Mouse (Mus musculus) embryo, embryonic 9.5 days (tissue): ENCODE measurements around the gene Cadm3.

Experiments
- DNase-seq: peaks from one replicate; pipeline ENCODE4 v3.0.0-alpha.2; 2017; ENCODE audit errors: extremely low spot score

The Cadm3 gene

DNA sequence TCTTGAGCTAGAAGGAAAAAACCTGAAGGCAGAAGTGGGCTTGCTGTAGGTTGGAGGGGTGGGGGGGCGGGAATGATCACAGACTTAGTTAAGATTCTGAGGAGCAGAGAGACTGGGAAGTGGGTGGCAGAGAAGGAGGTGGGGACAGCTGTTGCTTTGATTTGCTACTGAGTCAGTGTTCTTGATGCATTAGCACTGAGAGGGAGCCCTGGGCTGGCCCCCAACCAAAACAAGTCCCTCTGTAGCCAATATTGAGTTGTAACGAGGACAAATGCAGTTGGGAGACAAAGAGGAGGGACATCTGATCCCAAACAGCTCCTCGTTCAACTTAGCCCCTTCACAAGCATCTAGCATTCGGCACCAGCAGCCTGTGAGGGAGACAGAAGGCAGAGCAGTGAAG, 9.7 kb downstream of the Cadm3 start:
- no peak for DNase-seq

DNA sequence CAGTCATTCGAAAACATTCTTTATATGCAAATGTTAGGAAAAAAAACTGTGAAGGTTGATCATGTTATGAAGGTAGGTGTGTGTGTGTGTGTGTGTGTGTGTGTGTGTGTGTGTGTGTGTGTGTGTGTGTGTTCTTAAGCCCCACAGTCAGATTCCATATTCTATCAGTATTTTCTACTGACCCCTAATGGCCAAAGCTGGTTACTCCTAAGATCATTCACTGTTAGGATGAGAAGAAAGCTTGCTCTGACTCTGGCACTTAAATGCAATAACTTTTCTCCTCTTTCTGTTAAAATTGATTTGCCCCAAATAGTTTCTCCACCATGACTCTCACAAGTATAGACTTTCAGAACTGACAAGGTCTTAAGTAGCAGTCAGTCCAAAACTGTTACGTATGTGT, 10.8 kb downstream of the Cadm3 start:
- no peak for DNase-seq

DNA sequence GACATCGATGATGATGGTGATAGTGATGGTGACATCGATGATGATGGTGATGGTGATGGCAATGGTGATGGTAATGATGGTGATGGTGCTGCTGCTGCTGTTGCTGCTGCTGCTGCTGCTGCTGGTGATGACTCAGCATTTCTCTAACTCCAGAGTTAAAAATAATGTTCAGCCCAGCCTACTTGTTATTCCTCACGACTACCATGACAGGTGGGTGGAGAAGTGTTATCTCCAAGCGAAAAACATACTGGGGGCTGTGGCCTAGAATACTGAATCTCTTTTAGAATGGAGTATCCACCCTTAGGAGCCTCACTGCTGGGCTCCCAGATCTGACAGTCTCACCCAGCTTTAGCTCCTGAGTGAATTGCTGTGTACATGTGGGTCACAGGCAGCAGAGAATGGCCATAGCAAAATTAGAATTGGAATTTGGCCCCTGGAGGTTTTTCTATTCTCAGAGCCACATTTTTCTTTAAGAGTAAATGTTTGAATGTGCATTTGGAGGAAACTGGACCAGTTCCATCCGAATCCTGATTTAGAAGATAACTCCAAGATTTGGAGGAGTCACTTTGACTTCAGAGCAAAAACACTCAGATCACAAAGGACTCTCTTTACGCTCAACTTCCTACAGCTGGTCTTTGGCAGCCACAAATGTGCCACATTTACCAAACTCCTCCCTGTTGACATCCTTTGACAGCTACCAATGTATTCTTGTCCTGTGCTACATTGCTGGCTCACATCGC, 12.2 kb downstream of the Cadm3 start:
- no peak for DNase-seq

GRCm38 (mm10) chr1:173350372-173350957, 17.0 kb downstream of the Cadm3 start, which contains the start of gene Aim2:
TSS of gene Aim2 (plus strand) at chr1:173350879.
- no peak for DNase-seq

DNA sequence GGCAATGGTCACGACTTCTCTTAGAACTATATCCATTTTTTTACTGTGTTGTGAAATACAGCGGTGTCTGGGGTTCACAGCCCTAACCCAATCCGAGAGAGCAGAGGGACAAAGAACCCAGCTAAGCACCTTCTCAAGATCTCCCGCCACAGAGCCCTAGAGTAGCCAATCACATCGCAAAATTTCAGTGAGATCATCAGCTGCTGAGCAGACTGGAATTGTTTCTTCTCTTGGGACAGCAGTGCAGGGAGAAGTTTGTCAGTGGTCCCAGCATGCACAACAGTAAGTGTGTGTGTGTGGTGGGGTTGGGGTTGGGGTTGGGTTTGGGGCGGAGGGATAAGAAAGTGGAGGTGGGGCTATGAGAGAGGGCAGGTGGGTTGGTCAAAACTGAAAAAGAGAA, 17.5 kb downstream of the Cadm3 start:
- DNase-seq, result peak; percentile 86

DNA sequence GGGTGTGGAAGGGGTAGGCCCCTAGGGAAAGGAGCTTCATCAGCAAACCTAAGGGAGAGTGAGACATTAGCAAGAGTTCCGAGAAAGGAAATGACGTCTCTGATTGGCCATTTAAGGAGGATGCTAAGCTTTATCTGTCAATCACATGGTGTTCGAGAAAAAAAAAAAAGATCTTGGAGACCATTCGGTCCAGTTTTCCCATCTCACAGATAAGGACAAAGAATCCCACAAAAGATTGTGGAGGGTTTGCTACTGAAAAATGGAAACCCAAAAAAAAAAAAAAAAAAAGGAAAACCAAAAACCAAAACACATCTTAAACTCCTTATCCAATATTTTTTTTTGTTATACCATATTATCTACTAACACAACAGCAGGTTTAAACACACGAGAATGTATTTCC, 18.3 kb downstream of the Cadm3 start:
- no peak for DNase-seq

DNA sequence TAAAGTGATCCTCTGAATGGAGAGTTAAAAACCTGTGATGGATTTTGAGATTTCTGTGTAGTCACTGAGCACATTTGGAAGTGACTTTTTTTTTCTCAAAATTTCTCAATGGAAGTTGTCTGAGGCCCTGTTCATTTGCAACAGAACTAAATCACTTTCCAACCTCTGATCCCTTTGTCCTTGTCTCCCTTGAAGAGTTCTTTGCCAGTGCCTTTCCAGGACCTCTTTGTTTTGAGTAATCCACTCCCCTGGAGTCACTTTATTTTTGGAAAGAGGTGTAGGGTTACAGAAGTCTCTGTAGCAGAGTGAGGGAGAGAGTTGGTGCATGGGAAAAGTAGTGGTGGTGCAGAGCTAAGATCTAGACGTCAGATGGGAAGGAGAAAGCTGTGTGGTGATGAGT, 19.0 kb downstream of the Cadm3 start:
- peak; percentile 24 for DNase-seq

DNA sequence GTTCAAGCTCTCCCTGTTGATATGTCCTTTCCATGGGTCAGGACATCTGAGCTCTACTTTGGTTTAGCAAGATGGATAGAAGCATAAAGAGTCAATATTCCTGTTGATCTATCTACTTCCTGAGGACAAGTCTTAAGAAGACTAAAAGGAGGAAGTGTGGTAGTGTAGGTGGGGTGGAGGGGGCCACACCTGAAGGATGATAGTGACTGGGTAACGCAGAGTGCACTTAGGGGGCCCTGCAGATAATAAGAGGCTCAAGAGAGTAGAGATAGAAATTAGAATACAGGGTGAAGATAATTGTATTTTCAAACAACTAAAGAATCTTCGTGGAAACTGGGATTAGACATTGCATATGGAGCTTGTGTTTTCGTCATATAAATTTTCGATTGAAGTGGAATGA, 22.4 kb downstream of the Cadm3 start:
- no peak for DNase-seq

DNA sequence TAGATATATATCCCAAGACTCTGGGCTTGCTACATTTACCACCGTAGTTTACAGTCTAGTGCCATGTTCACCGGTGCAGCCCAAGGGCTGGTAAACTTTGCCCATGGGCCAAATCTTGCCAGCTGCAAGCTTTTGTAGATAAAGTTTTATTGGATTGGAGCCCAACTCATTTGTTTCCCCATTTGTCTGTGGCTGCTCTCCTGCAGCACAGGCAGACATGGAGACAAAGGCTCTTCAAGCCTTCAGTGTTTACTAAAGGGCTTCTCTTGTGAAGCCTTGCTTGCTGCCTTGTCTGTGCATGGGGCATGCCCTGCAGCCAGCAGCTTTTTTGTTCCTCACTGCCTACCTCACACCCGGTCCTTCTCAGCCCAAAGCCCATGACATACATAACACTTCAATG, 23.6 kb downstream of the Cadm3 start:
- no peak for DNase-seq

DNA sequence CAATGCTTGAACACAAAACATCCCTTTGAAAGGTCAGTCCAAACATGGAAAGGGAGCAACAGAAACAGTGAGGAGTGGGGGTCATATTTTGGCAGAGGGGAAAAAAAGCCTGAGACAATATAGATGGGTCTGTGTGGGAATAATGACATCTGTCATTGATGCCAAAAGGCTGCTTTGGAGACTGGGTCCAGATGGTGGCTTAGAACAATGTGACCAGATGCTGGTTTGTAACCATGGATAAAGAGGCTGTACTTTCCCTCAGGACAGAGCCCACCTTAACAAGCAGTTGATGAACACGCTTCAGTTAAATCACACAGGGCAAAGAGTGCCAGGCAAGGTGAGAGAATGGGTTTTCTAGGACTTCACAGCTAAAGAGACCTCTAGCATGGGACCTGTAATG, 25.1 kb downstream of the Cadm3 start:
- DNase-seq, result no peak

- peak; percentile 70 for DNase-seq
Measured at GRCm38 (mm10) chr1:173339543-173339942, 28.0 kb downstream of the Cadm3 start.

GRCm38 (mm10) chr1:173337008-173337407, 30.5 kb downstream of the Cadm3 start:
- DNase-seq, result no peak

GRCm38 (mm10) chr1:173335903-173336302, 31.6 kb downstream of the Cadm3 start:
- no peak for DNase-seq

- DNase-seq, result no peak
Measured at GRCm38 (mm10) chr1:173333312-173334253, 33.9 kb downstream of the Cadm3 start, which contains the start of gene Ackr1. TSS of gene Ackr1 (minus strand) at chr1:173333750.

DNA sequence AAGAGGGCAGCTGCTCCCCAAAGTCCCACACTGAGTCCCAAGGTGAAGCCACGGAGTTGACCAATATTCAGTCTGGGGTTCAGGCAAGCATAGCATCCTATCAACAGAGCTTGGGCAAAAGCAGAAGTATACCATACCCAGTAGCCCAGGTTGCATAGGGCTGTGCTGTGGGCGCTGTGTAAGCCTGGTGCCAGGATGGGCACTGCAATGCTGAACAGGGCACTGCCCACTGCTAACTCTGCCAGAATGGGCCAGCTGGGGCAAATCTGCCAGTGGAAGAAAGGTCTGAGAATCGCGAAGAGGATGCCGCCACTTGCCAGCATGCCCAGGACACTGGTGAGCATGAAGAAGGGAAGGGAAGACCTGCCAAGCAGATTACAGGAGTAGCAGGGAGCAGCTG, 35.1 kb downstream of the Cadm3 start:
- DNase-seq, result no peak

GRCm38 (mm10) chr1:173329743-173330142, 37.8 kb downstream of the Cadm3 start:
- DNase-seq, result no peak

- no peak for DNase-seq
Measured at GRCm38 (mm10) chr1:173329185-173329584, 38.3 kb downstream of the Cadm3 start.

DNA sequence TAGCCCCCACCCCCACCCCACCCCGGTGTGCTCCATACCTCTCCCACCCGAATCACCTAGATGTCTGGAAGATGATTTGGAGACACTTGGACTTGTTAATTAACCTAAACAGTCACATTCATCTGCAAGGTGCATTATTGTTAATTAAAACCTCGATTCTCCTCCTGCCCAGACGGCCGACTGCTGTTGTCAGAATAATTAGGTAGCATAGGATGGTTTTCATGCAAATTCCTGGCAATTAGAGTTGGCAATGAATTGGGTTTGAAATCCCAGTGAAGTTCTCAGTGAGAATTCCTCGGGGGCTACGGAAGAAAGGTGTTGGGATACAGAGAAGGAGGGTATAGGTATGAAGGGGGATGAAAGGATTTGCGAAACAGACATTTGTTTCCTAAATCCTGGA, 39.0 kb downstream of the Cadm3 start:
- DNase-seq, result no peak

GRCm38 (mm10) chr1:173326552-173326951, 40.9 kb downstream of the Cadm3 start:
- no peak for DNase-seq

- DNase-seq, result no peak
Measured at GRCm38 (mm10) chr1:173325395-173325794, 42.1 kb downstream of the Cadm3 start.

DNA sequence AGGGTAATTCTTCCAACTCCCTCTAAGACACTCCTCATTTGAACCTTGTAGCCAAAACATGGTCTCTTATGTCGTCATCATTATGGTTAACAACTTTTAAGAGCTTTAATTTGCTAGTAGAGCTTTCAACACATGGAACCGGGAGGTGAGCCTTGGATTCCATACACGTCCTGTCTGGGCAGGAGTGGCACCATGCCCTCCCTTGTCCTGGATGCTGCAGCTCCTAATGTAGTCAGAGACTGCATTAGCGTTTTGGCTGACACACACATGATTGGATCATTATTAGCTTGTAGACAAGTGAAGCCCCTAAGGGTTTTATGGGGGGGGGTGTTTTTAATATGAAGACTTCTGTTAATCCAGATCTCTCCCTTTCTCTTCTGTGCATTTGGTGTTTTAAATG, 42.5 kb downstream of the Cadm3 start:
- DNase-seq, result no peak

DNA sequence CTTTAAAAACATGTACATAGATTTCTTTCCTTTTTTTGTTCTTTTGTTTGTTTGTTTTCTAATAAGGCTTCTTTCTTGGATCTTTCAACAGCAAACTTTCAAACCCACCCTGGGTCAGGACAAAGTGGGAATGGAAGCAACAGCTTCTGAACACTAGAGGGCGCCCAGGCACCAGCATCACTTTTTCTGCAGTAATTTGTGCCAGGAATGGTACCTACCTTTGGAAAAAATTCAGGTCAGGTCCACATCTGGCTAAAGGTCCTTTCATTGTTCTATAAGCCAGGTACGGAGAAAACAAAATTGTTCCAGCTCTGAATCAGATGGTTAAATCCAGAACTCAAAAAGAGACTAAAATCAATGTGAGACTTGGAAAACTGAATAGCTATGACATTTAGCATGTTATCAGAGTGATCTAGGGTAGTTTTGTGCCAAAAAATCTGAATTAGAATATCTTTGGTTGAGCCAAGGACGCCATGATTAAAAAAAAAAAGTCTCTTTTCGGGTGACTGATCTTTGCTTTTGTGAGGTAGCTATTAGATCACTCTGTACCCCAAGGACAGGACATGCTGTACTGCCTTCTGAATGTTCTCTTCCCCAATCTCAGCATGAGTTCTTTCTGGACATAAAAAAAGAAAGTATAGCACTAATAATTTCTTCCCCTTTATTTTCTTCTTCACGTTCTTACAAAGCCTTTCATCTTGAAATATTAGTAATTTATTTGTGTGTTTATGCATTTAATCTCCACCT, 43.5 kb downstream of the Cadm3 start:
- peak; percentile 56 for DNase-seq
